Mouse (Mus musculus) CD8-positive naive resting alpha-beta T cell, adult 2 months (primary cell): Measurements from ENCODE around the gene Npcd.
"Not testable (repeated sequence)": the region's sequence is repeated elsewhere in the genome, so short reads cannot be mapped to it uniquely, and the experiment has no call there.

ENCODE experiments used
- DNase-seq, 2 experiments: peaks; one replicate each; pipeline ENCODE4 v3.0.0; 2022; ENCODE audit warnings: low read depth in 2 of 2, low spot score in 2 of 2

Npcd gene

DNA sequence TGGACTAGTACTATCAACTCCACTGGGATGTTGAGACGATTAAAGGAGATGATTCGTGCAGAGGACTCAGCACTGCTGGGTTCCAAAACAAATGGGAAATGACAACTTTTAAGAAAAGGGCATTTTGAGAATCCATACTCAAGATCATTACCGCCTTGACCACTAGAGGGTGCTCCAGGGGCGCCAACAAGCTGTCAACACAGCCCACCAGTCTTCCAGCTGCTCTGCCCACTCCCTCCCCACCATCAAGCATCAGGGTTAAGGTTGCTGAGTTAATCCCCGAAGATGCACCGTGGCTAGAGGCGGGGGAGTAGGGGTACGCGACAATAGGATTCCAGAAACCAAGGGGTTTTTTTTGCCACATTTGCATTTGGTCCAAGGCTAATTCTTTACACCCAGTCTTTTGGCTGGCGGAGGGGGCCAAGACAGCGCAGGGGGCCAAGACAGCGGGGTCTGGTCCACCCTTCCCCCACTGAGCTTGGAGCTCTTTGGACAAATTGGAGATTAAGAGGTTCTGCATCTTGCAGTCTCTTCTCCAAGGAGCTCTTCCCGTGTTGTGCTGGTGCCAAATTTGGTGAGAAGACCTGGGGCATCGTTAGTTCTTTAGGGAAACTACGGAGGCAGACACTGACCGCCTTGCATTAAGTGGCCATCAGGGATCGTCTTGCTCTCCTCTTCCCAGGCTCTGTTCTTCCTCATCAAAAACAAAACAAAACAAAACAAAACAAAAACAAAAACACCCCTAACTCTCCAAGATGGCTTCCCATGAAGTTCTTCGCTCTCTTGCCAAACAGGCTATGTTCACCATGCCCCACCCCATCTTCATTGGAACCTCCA, 1.8 kb downstream of the Npcd start:
- DNase-seq = peak; percentile 69 to 84

- DNase-seq = peak; percentile 65 to 76
Measured at GRCm38 (mm10) chr15:79830388-79830787, 3.6 kb downstream of the Npcd start.

- no peak for DNase-seq
Measured at GRCm38 (mm10) chr15:79829431-79829830, 4.6 kb downstream of the Npcd start.

GRCm38 (mm10) chr15:79828366-79829035, 5.5 kb downstream of the Npcd start:
- DNase-seq = no peak

DNA sequence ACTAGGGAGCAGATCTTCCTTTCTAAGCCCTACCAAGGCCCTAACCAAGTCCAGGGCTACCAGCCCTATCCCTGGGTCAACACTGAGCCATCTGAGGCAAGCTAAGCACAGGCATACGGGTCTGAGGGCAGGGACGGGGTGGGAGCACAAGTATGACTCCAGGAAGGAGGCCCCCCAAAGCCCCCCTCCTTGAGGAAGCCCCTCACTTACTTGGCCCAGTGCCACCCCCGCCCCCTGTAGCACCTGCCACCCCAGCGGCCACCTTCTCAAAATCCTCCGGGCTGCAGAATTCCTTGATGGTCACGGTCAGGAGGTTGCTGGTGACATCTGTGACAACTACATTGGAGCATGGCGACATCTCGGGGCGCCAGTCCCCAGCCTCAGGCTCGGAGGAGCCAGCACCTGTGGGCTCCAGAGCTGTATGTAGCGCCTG, 6.2 kb downstream of the Npcd start:
- no peak for DNase-seq

GRCm38 (mm10) chr15:79827061-79827777, 6.8 kb downstream of the Npcd start:
- no peak for DNase-seq

GRCm38 (mm10) chr15:79826221-79826935, 7.7 kb downstream of the Npcd start:
- DNase-seq = no peak

- DNase-seq = no peak
Measured at GRCm38 (mm10) chr15:79825146-79825825, 8.8 kb downstream of the Npcd start.

GRCm38 (mm10) chr15:79823588-79824280, 10.3 kb downstream of the Npcd start:
- DNase-seq = no peak

GRCm38 (mm10) chr15:79822265-79823199, 11.5 kb downstream of the Npcd start:
- DNase-seq = no peak

- DNase-seq = no peak
Measured at GRCm38 (mm10) chr15:79818325-79818724, 15.7 kb downstream of the Npcd start.

DNA sequence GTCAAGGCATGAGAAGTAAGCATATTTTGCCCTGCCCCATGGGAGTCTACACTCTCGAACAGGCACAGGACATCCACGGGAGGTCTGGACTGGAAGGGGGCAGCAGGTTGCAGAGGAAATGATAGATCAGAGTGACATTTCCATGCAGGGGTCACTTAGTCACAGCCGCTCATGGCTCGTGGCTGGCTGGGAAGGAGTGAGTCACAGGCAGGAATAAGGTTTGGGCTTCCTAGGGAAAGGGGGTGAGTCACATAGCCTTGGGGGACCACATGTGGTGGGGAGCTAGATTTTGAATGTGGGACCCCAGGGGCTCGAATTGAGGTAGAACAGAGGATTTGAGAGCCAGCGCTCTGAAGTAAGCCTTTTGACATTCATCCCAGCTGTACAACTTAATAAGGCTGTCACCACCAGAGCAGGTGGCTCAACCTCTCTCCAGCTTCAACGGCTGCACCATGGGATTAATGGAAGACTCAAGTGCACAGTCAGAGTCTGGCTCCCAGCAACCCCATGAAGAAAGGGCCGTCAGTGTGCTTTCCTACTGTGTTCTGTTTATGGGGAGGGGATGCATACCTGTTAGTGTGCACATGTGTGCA, 20.3 kb downstream of the Npcd start:
- no peak for DNase-seq

DNA sequence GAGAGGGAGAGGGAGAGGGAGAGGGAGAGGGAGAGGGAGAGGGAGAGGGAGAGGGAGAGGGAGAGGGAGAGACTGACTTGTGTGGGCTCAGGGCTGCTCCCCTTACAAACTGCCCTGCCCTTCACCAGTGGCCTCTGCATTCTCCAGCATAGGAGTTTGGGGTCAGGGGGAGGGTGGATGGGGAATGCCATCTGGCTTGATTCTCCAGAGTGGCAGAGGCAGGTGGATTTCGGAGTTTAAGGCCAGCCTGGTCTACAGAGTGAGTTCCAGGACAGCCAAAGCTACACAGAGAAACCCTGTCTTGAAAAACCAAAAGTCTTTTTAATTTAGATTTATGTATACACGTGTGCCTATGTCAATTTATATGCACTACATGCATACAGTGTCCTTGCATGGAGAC, 21.2 kb downstream of the Npcd start:
- DNase-seq = not testable (repeated sequence)

- DNase-seq = no peak
Measured at GRCm38 (mm10) chr15:79810997-79811396, 23.0 kb downstream of the Npcd start.

- DNase-seq = no peak
Measured at GRCm38 (mm10) chr15:79810061-79810460, 24.0 kb downstream of the Npcd start.

- no peak for DNase-seq
Measured at GRCm38 (mm10) chr15:79808658-79809057, 25.4 kb downstream of the Npcd start.

DNA sequence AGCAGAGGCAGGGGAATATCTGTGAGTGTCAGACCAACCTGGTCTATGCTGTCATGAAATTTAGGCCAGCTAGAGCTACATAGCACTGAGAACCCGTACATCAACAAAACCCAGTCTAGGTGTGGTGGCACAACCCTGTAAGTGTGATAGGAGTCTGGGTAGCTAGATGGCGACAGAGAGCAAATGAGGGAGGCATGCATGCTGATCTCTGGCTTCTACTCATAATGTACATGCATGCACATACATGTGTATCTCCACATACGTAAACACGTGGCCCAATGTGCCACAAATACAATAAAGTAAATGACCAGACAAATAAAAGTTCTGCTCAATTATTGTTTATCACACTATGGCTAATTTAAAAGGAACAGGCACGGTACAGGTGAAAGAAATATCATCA, 25.9 kb downstream of the Npcd start:
- DNase-seq = peak; percentile 25 to 50

GRCm38 (mm10) chr15:79807050-79807449, 27.0 kb downstream of the Npcd start:
- DNase-seq = no peak

- no peak for DNase-seq
Measured at GRCm38 (mm10) chr15:79805246-79805645, 28.8 kb downstream of the Npcd start.
